Comparison of ENCODE assay signal across 22 mouse cellular contexts in the genomic region with DNA sequence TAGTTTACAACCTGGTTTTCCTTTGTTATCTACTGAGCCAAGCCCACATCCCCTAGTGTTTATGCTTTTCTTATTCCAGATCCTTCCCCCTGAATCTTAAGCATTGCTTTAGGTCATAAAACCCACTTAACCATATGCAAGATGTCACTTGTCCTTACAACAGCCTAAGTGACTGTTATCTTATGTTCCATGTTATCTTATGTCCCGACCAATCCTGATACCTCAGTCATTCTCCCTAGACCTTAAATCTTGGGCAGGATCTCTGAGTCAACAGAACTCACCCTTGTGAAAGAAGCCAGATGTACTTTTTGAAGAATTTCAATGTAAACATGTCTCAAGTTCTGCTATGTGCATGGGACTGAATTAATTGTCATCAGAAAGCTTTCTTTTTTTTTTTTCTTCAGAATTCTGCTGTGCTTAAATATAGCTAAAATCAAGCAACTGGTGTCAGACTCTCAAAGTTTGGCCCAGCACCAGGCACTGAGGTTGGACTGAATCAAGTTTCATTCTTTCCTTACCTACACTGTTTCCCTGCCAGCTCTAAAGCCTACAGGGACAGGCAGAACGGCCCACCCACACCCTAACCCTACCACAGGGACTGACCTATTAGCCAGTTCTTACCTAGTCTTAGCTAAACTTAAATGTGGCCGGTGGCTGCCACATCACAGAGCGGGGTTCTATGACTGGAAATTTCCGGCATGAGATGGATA. TPM values are rescaled to one million over a fixed set of nuclear protein-coding genes. Genes with fewer than 3 reads are reported as not detected.
DNase-seq lines count a peak whose midpoint lies in the region; ATAC-seq lines count a peak whose summit lies in the region.
"Had no signal": no experiment of that assay in that cellular context is flagged by ENCODE, and none has a peak within 500 bp of the region (broad histone marks: within the 10 kb centered on the region; RNA-seq: fewer than 3 reads in every experiment).

No protein-coding gene starts in this region.

- ATAC-seq in limb, embryonic 13.5 days (ENCODE audit: low FRiP score, low read depth) = no peak
- no peak for ATAC-seq in limb, embryonic 15.5 days (ENCODE audit: insufficient number of reproducible peaks, low FRiP score, low TSS enrichment, low read depth)
- ATAC-seq in midbrain, embryonic 14.5 days (ENCODE audit: low FRiP score, low TSS enrichment) = no peak
- ATAC-seq: forebrain, embryonic 13.5 days; inflammation-experienced regulatory T-cells, adult 6 months had no signal

- H3K27ac ChIP-seq in limb, embryonic 13.5 days = peak overlapping the region; percentile 29; the same call in 1 of the 2 replicates
- H3K27ac ChIP-seq in limb, embryonic 10.5 days = no peak overlapping the region
- H3K27ac ChIP-seq in limb, embryonic 15.5 days = peak overlapping the region; percentile 57
- H3K27ac ChIP-seq in midbrain, embryonic 14.5 days (replicated peaks; ENCODE audit: low read depth, low read length) = no peak overlapping the region
- H3K27ac ChIP-seq: forebrain, embryonic 13.5 days; heart, embryonic 15.5 days; liver, embryonic 14.5 days; macrophage; neural tube, embryonic 15.5 days had no signal

- peak; percentile 68 for DNase-seq in heart, adult 11 months
- no peak for DNase-seq in heart, adult 8-10 months (ENCODE audit: low spot score)
- DNase-seq in limb, embryonic 10.5 days (ENCODE audit: low spot score) = no peak
- DNase-seq in R1 (ENCODE audit: low read depth, low spot score) = peak; percentile 10
- DNase-seq in left cerebral cortex, postnatal 25 days (ENCODE audit: low spot score in 2 of 2) = no peak
- no peak for DNase-seq in midbrain, embryonic 14.5 days
- DNase-seq: B cell, adult 2 months; cerebellum, adult 9-10 months; layer of hippocampus, postnatal 36 days; left cerebral cortex, postnatal 4 days; right cerebral cortex, postnatal 4 days; thymus, adult 18-20 months had no signal

- H3K27me3 ChIP-seq in limb, embryonic 13.5 days = no peaks in the 10 kb centered on the region
- no peaks in the 10 kb centered on the region for H3K27me3 ChIP-seq in limb, embryonic 10.5 days (ENCODE audit: low read depth, poor library complexity, severe bottlenecking)
- no peaks in the 10 kb centered on the region for H3K27me3 ChIP-seq in limb, embryonic 15.5 days
- H3K27me3 ChIP-seq in midbrain, embryonic 14.5 days (ENCODE audit: control insufficient read depth, insufficient read depth, low read length) = no peaks in the 10 kb centered on the region
- H3K27me3 ChIP-seq: forebrain, embryonic 13.5 days; heart, embryonic 15.5 days; neural tube, embryonic 15.5 days had no signal

- H3K4me1 ChIP-seq in limb, embryonic 13.5 days = peaks cover 36% of the 10 kb centered on the region
- no peaks in the 10 kb centered on the region for H3K4me1 ChIP-seq in limb, embryonic 10.5 days
- H3K4me1 ChIP-seq in limb, embryonic 15.5 days = peaks cover 17% of the 10 kb centered on the region; the same call in 1 of the 2 replicates
- H3K4me1 ChIP-seq in midbrain, embryonic 14.5 days (ENCODE audit: control insufficient read depth, insufficient read depth, low read length) = 0 out of 2 replicates have a peak, but pooled peaks cover 1% of the 10 kb centered on the region
- H3K4me1 ChIP-seq: neural tube, embryonic 15.5 days had no signal

- H3K4me3 ChIP-seq in limb, embryonic 13.5 days = no peak overlapping the region
- no peak overlapping the region for H3K4me3 ChIP-seq in limb, embryonic 10.5 days
- H3K4me3 ChIP-seq in limb, embryonic 15.5 days = no peak overlapping the region
- no peak overlapping the region for H3K4me3 ChIP-seq in midbrain, embryonic 14.5 days (replicated peaks; ENCODE audit: low read depth, low read length)
- H3K4me3 ChIP-seq: forebrain, embryonic 13.5 days; heart, embryonic 15.5 days; myocyte; neural tube, embryonic 15.5 days had no signal

- H3K4me2 ChIP-seq in limb, embryonic 13.5 days (replicated peaks) = no peak overlapping the region
- H3K4me2 ChIP-seq in limb, embryonic 15.5 days = no peak overlapping the region
- no peak overlapping the region for H3K4me2 ChIP-seq in midbrain, embryonic 14.5 days (ENCODE audit: low read length)
- H3K4me2 ChIP-seq: forebrain, embryonic 13.5 days; heart, embryonic 15.5 days; midbrain, embryonic 11.5 days; neural tube, embryonic 15.5 days had no signal

- H3K9me3 ChIP-seq in limb, embryonic 13.5 days = no peaks in the 10 kb centered on the region
- H3K9me3 ChIP-seq in limb, embryonic 10.5 days (replicated peaks) = no peaks in the 10 kb centered on the region
- H3K9me3 ChIP-seq in limb, embryonic 15.5 days = no peaks in the 10 kb centered on the region
- no peaks in the 10 kb centered on the region for H3K9me3 ChIP-seq in midbrain, embryonic 14.5 days (ENCODE audit: control insufficient read depth, low read length)
- H3K9me3 ChIP-seq: forebrain, embryonic 13.5 days; heart, embryonic 15.5 days; neural tube, embryonic 15.5 days had no signal

- intact Hi-C loops in left cerebral cortex, postnatal 25 days (cut with DNase I) = no loop called here

- 60% methylated on average over 5 of the region's 5 CpGs for WGBS in limb, embryonic 13.5 days
- 78% methylated on average over 5 of the region's 5 CpGs for WGBS in limb, embryonic 10.5 days
- 55% methylated on average over 5 of the region's 5 CpGs for WGBS in limb, embryonic 15.5 days
- WGBS in midbrain, embryonic 14.5 days = 91% methylated on average over 5 of the region's 5 CpGs

- H3K9ac ChIP-seq in limb, embryonic 13.5 days = no peak overlapping the region
- H3K9ac ChIP-seq in limb, embryonic 15.5 days = no peak overlapping the region
- H3K9ac ChIP-seq in midbrain, embryonic 14.5 days (replicated peaks; ENCODE audit: low read length) = no peak overlapping the region
- H3K9ac ChIP-seq: forebrain, embryonic 13.5 days; heart, embryonic 15.5 days; liver, embryonic 14.5 days; neural tube, embryonic 15.5 days had no signal

- peaks cover 5% of the 10 kb centered on the region; the same call in 1 of the 2 replicates for H3K36me3 ChIP-seq in limb, embryonic 13.5 days
- peaks cover 17% of the 10 kb centered on the region for H3K36me3 ChIP-seq in limb, embryonic 10.5 days
- H3K36me3 ChIP-seq in limb, embryonic 15.5 days = peaks cover 7% of the 10 kb centered on the region
- peaks cover 9% of the 10 kb centered on the region for H3K36me3 ChIP-seq in midbrain, embryonic 14.5 days (ENCODE audit: control insufficient read depth, insufficient read depth, low read length)

RNA-seq across cellular contexts. Expression of a gene that starts 24.6 kb away (rescaled TPM):
- 100 to 1,000 TPM in 1 of 4 experiments, 10 to 100 TPM in 3; 34.5 to 140 (median 60.6) TPM for total RNA-seq in heart, adult 8-10 months (2022)
- 1,028 and 1,139 TPM in 2 replicates for polyA plus RNA-seq in limb, embryonic 13.5 days (2015; fragmentation: Nextera tagmentation; extraction: Ambion mirVana)
- 750 and 785 TPM in 2 replicates for polyA plus RNA-seq in limb, embryonic 10.5 days (2016; fragmentation: Nextera tagmentation; extraction: Ambion mirVana)
- 846 and 1,100 TPM in 2 replicates for polyA plus RNA-seq in limb, embryonic 15.5 days (2015; fragmentation: Nextera tagmentation; extraction: Ambion mirVana)
- total RNA-seq in left cerebral cortex, postnatal 25 days (2021) = 10 to 100 TPM; 35.7 to 54.0 TPM
- 1,346 and 1,403 TPM in 2 replicates for polyA plus RNA-seq in midbrain, embryonic 14.5 days (2014; fragmentation: Nextera tagmentation; extraction: Ambion mirVana)

Comparison
In these comparisons a context has a peak if more than half of its experiments do, and no peak if none do; other contexts are left out.
1. DNase-seq: peak in heart, adult 11 months (single experiment) and R1 (single experiment); none in heart, adult 8-10 months (single experiment), limb, embryonic 10.5 days (single experiment), left cerebral cortex, postnatal 25 days (0 of 2) and midbrain, embryonic 14.5 days (single experiment).
2. H3K27ac ChIP-seq: peak in limb, embryonic 13.5 days (single experiment) and limb, embryonic 15.5 days (single experiment); none in limb, embryonic 10.5 days (single experiment) and midbrain, embryonic 14.5 days (single experiment).